Mouse (Mus musculus) MEL-GATA-1-ER (cell line): ENCODE data around the gene Zfp169.
"Not testable (repeated sequence)": the region's sequence is repeated elsewhere in the genome, so short reads cannot be mapped to it uniquely, and the experiment has no call there.

Experiments used
- DNase-seq: peaks from one replicate; pipeline ENCODE4 v3.0.0-alpha.2; 2012; ENCODE audit warnings: low read depth; ENCODE audit errors: extremely low read depth

The Zfp169 gene

DNA sequence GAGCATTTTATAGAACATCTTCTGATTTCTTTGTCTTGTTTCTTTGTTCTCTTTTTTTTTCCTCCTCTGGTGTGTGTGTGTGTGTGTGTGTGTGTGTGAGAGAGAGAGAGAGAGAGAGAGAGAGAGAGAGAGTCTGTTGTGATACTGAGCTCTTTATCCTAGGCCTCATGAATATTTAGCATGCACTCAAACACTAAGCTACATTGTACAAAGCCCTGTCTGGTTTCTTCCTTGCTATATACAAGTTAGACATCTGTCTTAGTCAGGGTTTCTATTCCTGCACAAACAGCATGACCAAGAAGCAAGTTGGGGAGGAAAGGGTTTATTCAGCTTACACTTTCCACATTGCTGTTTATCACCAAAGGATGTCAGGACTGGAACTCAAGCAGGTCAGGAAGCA lies 5.9 kb upstream of the Zfp169 start:
- DNase-seq: not testable (repeated sequence)

DNA sequence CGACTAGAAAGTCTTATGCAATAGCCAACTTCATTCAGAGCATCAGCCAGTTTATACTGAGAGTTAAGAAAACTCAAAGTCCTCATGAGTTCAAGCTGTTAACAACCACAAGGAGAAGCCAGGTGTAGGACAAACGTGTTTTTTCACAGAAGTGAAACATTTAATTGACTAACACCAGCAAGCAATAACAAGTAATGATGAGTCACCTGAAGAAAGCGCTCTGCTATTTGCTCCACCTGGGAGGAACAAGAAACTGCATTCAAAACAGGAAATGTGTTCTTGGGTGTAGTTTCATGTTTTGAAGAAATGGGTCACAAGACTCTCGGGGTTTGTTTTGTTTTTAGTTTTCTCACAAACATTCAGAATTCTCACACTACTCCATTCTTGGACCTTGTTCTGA lies 2.6 kb upstream of the Zfp169 start:
- no peak for DNase-seq

DNA sequence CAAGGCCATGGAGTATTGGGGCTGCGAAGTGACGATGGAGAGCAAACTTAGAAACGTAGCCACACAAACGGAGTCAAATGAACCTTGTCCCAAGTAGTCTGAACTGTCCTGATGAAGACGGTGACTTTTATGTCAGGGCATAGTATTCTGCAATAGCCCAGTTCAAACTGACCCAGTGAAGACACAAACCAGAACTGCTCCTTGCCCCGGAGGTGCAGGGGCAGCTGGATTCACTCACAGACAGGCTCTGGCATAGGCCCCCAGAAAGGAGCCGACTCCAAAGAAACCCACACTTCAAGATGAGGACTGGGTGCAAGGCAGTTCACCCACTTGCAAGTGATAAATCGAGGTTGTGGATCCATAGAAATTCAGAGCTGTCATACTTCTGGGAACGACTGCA lies 4.6 kb downstream of the Zfp169 start:
- DNase-seq: no peak

DNA sequence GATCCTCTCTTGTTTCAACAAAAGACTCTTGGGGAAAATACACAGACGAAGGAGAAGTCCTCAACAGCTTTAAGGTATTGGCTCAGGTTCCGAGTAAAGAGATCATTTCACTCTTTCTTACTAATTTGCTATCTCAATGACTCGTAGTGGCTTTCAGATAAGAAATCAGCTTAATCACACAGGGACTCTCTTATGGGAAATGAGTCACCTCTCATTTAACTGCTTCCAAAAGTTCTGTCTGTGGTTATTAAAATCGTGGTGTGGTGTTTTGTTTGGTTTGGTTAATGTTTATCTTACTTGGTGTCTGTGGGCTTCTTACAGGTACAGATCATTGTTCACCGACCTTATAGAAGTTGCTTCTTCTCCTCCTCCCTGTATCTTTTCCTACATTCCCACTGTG lies 10.8 kb downstream of the Zfp169 start:
- DNase-seq: no peak

DNA sequence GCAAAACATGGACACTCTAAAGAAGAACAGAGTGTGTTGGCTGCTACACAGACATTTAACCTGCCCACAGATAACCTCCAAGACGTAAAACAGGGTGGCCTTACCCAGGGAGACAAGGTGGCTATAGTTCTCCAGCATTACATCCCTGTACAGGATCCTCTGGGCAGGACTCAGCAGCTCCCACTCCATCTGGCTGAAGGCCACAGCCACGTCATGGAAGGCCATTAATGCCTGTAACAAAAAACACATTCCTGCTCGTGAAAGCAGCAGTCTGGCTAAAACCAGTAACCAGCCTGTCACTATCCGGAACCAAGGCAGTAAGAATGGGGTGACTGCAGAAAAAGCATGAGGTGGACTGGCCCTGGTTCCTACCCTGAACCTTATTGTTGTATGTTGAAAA lies 14.6 kb downstream of the Zfp169 start:
- DNase-seq: no peak

DNA sequence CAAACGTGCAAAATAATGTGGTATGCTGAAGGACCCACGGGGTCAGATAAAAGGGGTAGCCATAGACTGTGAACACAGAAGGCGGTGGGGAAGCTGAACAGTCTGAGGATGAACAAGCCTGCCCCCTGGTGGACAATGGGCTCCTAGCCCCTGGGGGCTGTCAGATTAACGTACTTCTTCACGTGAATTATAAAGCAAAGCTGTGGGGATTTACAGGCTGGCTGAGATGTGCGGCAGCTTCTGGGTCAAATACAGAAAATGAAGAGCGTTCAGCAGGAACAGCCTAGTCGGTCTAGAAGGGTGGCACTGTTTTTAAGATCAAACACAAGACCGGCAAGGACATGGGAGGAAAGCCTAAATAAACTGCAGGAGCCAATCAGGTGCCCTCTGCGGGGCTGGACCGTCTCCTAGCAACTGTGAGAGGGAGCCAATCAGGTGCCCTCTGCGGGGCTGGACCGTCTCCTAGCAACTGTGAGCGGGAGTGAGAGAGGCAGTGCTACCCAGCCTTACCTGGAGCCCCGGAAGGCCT lies 15.5 kb downstream of the Zfp169 start:
- peak; percentile 20 for DNase-seq

DNA sequence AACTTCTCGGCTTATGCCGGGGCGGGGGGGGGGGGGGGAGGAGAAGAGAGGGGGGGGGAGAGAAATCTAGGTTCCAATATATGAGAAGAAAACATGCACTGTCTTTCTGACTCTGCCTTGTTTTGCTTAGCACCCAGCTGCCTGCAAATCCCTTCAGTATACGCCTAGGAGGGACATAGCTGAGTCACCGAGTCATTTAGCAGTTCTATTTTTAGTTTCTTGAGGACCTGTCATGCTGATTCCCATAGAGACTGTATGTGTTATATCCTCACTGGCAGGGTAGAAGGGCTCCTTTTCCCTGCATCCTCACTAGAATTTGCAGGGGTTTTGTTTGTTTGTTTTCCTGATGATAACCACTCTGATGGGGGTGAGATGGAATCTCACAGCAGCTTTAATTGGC lies 20.1 kb downstream of the Zfp169 start:
- no peak for DNase-seq

DNA sequence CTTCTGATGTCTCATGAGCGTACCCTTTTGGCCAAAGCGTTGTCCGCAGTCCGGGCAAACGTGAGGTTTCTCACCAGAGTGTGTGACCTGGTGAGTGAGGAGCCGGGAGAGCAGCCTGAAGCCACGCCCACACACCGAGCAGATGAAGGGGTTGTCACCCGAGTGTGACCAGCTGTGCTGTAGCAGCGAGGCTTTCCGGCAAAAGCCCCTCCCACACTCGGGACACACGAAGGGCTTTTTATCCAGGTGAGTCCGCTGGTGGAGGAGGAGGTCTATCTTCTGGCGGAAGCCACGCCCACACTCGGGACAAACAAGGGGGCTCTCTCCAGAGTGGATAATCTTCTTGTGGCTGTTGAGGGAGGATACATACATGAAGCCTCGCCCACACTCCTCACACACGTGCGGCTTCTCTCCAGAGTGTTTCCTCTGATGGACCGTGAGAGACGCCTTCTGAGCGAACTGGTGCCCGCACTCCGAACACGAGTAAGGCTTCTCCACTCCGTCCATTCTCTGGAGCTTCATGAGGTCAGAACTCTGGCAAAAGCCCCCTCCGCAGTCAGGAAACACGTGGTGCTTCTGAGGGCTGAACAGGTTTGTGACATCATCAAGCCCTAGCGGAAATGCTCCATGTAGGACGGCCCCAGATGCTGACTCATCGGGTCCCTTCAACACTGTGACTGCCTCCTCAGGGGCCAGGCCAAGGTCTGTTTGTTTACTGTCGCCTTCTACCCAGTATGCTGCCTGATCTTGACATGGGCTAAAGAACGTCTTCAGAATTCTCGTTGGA lies 22.7 kb downstream of the Zfp169 start:
- no peak for DNase-seq

DNA sequence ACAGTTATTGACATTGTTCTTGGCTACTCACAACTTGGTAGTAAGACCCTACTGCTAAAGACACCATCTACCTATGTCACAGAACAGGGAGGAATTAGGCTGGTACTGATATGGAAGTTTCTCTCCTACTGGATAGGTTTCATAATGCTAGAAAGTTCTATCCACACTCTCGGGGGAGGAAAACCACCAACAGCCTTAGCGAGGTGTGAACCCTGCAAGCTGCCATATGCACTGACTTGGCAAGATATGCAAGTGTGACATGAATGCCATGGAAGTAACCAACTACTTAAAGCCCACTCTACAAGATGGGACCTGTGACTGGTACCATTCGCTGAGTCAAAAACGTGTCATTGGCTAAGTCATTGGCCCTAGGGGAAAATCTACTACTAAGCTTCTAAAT lies 29.6 kb downstream of the Zfp169 start:
- DNase-seq: no peak

DNA sequence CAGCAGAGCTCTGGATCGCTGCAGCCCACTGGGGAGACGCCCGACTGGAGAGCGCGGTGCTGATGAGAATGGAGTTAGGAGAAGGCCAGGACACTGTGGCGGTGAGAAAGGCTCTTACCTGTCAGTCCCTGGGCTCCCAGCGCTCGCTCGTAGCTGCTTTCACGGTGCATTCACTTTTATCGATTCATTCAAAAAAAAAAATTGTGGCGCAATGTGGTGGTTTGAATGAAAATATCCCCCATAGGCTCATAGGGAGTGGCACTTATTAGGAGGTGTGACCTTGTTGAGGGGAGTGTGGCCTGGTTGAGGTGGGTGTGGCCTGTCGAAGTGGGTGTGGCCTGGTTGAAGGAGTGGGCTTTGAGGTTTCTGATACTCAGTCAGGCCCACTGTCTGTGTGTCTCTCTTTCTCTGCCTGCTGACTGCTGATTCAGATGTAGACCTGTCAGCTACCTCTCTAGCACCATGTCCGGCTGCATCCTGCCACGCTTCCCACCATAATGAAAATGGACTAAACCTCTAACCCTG lies 44.5 kb downstream of the Zfp169 start:
- no peak for DNase-seq

DNA sequence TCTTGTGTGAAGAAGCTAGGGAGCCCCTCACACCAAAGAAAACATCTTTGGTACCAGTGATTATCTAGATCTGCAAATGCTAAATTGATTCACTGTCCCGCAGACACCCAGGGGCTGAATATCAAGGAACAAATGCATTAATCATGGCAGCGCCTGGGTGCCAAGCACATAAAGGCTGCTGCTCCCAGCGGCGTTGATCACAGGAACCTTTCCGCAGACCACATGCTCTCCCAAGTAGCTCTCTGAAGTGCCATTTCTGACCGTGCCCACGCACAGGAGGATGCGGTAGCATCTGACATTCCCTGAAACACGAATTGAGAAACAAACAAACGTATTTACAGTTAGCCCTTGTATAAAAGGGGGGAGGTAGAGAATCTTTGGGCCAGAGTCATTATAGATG lies 47.1 kb downstream of the Zfp169 start:
- no peak for DNase-seq

DNA sequence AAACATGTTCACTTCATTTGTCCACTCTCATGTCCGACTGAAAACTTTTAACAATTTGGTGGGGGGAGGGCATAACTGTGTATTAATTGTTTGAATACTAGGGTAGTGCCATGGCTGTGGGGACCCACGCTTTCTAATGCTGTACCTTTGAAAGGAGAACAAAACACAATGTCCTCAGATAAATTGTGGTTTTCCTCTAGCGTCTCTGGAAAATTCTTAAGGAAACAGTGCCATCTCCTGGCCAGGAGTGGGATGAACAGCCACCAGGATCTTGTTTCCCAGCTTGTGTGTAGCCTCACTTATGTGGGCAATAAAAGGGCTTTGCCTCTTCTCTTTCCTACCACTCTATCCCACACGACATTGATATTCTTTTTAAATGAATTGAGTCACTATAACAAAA lies 49.1 kb downstream of the Zfp169 start:
- peak; percentile 58 for DNase-seq

DNA sequence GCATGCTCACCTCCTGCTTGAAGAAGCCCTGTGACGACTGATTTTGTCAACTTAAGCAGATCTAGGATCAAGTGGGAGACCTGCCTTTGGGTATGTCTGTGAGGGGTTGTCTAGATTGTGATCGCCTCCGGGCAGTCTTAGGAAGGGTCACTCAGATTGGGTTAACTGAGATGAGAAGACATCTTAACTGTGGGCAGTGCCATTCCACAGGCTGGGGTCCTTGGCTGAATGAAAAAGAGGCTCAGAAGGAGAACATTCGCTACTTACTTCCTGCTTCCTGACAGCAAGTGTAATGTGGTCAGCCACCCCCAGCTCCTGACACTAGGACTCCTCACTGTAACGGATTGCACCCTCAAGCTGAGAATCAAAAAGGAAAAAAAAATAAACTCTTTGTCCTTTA lies 54.0 kb downstream of the Zfp169 start:
- DNase-seq: no peak

DNA sequence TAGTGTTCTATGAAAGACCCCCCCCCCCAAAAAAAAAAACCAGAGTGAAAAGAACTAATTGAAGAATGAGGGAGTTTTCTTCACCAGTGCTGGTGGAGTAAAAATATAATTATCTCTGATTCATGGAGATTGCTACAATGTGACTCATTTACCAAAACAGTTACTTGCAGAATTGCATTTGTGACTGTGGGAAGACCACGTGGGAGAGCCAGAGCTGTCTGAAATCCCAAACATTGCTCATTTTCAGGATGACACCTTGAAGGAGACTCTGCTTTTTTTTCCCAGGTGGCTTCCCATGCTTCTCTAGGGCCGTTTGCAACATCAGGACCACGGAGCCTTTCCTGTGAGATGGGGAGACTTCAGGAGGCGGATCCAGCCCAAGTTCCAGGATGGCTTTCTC lies 65.1 kb downstream of the Zfp169 start:
- no peak for DNase-seq

DNA sequence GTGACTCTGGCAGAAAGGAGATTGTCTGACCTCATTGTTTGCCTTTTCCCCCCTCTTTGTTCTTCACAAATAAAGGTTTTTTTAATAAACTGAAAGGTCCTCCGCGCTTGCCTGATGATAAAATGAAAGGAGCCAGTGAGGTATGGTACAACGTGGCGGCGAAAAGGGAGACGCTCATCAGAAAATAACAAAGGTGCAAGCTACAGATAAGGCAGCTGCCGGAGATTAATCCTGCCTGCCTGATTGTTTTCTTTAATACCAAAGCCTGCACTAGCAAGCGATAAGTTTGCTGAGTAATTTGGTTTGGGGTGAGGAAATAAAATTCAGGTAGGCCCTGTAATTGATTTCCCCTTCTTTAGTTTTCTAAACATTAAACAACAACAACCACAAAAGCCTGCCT lies 69.3 kb downstream of the Zfp169 start:
- peak; percentile 61 for DNase-seq

DNA sequence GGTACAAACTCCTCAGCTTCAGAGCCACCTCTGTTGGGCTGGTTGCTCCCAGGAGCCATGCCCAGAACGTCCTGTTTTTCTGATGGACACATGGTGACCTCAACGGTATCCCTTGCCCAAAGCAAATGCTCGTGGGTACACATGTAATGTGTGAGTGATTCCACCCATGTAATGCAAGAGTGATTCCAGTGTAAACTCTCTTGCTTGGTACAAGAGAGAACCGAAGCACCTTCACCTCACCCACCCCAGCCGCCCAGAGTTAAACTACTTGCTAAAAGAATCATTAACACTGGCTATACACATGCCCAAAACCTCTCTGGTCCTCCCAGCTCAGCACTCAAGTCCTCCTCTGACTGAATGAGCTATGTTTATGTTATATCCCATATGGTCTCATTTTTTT lies 74.9 kb downstream of the Zfp169 start:
- DNase-seq: no peak
